Mouse (Mus musculus) lung, postnatal 0 days (tissue): Measurements from ENCODE around the gene Adam19.

Experiments used
- CTCF ChIP-seq: IDR thresholded peaks from 2 replicates; pipeline ENCODE4 v1.5.1; 2016; ENCODE audit warnings: antibody characterized with exemption, mild to moderate bottlenecking
- EP300 ChIP-seq: IDR thresholded peaks from 2 replicates; pipeline ENCODE4 v1.6.1; 2016; ENCODE audit warnings: antibody characterized with exemption, mild to moderate bottlenecking, control low read depth

- TF ChIP-seq EP300 (no peak), CTCF (no peak)
Observed at GRCm38 (mm10) chr11:46156945-46157344, 101.2 kb downstream of the Adam19 start.
